Mouse (Mus musculus) T-helper 17 cell (primary cell): ENCODE results near the gene Bri3bp.
"Not testable (repeated sequence)": the region's sequence is repeated elsewhere in the genome, so short reads cannot be mapped to it uniquely, and the experiment has no call there.

Source experiments
- in situ Hi-C, 2 experiments: fragments of 300-600 bp; cut with MboI, MseI; formaldehyde crosslinking; loops; 1 replicate in 1 of 2; 2 replicates in 1 of 2; pipeline ENCODE4 v1.15.1; 2025; ENCODE audit warnings: high pct_unique_total_duplicates in 2 of 2

The Bri3bp gene

DNA sequence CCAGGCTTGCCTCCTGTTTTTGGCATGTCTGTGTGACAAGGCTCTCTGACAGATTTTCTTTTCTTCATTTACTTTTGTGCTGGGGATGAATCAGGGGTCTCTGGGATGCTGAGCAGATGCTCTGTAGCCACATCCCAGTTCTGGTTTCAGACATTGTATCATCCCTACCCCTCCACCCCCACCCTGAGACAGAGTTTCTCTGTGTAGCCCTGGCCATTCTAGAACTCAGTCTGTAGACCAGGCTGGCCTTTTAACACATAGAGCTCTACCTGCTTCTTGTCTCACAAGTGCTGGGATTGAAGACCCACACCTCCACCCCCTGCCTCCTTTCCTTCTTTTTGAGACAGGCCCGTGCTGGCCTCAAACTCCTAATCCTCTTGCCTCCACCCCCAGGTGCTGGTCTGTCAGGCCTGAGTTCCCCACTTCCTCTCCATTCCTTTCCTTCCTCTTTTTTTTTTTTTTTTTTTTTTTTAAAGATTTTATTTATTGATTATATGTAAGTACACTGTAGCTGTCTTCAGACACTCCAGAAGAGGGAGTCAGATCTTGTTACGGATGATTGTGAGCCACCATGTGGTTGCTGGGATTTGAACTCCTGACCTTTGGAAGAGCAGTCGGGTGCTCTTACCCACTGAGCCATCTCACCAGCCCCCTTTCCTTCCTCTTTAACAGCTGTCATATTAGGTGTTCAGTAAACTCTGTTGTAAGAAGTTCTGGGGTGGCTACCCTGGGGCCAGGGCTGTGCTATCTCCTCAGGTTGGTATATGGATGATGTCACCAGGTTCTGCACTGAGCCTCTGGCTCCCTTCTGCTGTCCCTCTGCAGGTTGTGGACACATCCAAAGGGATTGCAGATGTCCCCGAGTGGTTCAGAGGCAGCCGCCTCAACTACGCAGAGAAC, 42.6 kb downstream of the Bri3bp start:
- in situ Hi-C loops = no loop called here

DNA sequence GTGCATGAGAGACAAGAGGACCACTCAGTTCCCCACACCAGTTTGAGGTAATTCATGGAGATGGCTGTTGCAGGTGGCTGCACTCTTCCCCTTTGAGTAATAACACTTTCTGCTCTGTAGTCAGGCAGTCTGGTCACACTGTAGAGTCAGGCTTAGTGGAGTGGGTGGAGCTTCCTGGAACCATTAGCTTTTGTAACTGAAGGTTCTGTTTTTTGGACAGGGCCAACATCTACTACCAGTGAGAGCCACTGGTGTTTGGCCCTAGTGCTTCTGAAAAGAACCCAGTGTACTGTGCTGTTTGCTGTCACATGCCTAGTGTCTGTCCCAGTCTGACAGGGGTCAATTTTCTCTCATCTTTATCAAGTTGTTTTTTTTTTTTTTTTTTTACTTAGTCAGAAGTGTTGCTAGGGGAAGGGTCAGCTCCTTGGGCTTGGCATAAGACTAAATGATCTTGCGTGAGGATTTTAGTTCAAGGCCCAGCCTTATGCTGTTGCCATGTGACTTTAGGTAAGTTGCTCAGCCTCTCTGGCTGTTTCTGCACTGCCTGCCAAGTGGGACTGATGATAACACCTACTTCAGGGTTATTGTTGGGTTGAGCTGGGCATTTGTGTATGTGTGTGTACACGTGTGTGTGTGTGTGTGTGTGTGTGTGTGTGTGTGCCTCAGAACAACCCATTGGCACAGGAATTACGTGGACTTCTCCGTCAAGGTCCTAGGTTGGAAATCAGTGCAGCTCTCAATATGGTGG, 43.8 kb downstream of the Bri3bp start:
- in situ Hi-C loops = no loop called here

DNA sequence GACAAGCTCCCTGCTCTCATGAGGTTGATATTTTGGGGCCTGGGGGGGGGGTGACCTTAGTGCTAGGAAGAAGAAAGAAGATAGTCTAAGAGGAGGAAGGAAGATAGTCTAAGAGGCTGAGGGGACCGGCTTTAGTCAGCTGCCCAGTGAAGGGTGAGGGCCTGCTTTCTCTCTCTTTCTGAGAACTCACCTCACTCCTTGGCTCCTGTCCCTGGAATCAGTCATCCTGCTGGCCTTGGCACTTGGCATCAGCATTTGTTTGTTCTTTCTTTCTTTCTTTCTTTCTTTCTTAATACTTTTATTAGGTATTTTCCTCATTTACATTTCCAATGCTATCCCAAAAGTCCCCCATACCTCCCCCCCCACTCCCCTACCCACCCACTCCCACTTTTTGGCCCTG, 44.7 kb downstream of the Bri3bp start:
- in situ Hi-C loops = no loop called here

DNA sequence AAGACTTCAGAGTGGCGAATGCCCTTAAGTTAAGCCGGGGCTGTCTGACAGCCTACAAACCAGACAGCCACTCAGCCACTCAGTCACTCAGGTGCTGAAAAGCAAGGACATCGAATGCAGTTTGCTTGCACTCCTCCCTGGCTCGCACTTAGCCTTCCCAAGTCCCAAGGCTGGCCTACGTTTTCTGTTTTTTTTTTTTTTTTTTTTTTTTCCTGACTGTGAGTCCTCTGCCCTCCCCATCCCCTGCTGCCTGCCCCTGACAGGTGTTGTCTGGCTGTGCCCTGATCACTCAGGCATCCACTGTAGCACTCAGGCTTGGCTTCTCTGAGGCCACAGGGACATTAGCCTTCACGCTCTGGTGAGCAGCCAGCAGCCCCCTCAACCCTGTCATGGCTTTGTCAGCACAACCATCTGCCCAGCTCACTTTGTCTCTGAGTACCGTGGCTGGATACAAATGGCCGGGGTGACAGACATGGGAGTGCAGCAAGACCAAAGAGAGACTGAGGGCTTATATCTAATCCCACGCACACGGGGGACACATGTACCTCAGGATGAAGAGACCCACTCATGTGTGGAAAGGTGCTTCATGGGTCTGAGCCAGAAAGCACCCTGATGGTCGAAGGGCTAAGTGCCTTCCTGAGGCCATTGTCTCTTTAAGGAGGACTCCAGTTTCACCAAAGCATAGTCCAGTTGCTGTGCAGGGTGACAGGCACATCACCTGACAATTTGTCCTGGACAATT, 46.2 kb downstream of the Bri3bp start:
- in situ Hi-C loops = no loop called here

DNA sequence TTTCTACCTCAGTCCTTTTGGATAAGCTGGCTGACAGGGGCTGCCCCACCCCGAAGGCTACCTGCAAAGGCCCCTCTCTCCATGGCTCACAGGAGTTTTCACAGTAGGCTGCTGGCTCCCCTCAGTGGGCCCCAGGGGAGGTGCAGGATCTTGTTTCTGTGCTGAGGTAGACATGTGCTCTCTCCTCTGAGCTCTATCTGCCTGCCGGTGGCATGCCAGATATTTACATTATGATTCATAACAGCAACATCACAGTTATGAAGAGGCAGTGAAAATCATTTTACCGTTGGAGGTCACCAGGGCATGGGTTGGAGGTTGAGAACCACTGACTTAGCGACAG, 46.7 kb downstream of the Bri3bp start:
- in situ Hi-C loops = no loop called here

DNA sequence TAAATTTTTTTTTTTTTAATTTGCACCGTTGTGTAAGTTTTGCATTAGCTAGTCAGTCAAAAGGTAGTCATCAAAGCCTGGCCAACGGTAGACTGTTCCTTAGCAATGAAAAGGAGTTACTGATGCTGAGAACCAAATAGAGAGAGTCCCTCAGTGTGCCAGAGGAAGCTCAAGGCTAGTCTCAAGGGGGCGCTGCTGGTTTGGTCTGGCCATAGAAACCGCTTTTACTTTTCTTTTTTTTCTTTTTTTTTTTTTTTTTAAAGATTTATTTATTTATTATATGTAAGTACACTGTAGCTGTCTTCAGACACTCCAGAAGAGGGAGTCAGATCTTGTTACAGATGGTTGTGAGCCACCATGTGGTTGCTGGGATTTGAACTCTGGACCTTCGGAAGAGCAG, 47.6 kb downstream of the Bri3bp start:
- in situ Hi-C loops = not testable (repeated sequence)

DNA sequence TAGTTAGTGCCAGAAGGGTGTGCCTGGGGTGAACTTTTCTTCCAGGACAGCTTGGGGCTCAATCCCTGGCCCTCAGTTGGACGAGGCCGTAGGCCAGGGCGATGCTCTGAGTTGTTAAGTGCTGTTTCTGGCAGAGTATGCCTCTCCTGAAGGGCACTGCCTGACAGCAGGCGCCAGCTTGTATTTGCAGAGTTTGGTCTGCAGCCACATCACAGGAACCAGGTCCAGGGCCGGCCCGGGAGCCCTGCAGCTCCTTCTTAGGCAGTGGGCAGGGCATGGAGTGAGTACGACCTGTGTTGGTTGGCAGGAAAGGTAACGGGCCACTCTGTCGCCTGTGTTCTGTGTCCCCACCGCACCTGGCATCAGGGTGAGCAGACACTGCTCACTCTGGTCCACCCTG, 49.7 kb downstream of the Bri3bp start:
- in situ Hi-C loops = no loop called here

DNA sequence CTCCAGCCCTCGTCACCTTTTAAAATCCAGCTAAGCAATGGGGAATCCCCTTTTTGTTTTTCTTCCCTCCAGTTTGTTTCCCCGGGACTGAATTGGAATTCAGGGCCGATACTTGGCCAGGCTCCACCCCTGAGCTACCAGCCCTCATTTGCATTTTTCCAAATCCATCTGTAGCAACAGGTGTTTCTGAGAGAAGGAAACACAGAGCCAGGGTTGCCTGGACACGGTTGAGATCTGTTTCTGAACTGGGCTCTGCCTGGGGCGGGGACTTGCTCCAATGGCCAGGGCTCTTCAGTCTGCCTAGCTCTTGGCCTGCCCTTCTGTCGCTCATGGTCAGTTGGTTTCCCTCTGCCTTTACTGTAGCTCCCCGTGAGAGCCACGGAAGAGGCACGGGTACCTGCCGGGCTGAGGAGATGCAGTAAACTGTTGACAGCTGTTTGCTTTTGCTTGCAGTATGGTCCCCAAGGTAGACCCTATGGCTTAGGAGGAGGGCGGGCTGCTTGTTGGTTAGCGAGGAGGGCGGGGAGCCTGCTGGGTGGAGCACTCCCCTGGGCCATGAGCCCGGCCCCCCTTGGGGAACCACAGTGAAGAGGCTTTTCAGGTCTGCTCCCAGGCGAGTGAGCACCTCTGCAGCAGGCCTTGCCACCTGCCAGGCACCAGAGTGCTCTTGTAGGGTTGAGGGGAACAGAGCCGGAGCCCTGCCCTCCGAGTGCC, 51.2 kb downstream of the Bri3bp start:
- in situ Hi-C loops = no loop called here

DNA sequence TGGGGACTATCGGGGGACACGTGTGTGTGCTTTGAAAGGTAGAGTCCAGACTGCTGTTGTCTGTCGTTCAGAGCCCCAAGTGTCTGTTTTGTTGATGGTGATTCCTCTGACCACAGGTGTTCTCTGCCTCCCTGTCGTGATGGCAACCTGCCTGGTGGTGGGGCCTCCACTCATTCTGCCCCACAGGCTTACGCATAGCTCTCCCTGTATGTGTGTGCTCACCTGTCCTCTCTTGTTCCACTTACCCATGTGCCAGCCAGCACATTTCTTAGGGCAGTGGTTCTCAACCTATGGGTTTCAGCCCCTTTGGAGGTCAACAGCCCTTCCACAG, 51.7 kb downstream of the Bri3bp start:
- in situ Hi-C loops = no loop called here

DNA sequence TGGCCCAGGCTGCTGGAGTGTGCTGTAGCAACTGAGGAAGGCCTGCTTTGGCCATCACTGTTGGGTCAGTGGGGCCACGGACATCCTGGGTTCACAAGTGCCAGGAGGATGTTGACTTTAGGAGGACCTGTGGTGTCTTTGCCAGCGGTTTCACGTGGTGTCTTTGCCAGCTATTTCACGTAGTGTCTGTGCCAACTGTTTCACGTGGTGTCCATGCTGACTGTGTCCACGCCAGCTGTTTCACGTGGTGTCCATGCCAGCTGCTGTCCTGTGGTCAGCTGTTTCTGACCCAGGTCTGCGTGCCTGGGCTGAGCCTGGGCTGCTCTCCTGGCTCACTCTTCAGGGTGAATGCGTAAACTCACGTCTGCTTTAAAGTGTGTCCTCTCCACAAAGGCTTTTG, 54.3 kb downstream of the Bri3bp start:
- in situ Hi-C loops = no loop called here

DNA sequence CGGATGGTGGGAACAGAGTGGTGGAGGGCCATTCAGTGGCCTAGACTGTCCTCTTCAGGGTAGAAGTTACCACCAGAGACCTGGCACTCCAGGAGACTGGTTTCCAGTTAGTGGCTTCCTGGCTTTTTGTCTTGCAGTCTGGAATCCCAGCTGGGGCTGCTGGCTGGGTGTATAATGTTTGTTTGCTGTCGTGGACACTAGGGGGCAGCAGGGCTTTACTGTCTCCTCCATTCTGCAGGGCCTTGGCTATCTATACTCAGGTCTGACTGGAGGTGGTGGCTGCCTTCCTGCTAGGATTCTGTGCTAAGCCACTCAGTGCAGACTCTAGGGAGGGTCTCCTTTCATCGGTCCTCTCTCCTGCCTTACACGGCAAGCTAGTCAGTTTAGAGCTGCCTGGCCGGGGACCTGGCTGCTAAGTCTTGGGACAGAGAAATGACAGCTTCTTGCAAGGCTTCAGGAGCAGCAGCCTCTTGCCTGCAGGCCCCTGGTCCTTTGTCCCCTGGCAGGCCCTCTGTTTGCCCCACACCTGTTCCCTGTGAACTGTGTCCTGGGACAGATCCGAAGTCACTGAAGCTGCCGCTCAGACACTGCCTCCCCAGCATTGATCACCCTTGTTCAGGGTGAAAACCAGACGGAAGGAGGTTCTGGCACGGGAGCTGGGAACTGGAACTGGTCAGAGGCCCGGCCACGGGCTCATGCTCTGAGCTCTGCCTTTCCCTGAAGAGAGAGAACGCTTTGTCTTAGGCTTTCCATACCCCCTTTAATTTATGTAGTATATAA, 56.6 kb downstream of the Bri3bp start:
- in situ Hi-C loops = no loop called here

DNA sequence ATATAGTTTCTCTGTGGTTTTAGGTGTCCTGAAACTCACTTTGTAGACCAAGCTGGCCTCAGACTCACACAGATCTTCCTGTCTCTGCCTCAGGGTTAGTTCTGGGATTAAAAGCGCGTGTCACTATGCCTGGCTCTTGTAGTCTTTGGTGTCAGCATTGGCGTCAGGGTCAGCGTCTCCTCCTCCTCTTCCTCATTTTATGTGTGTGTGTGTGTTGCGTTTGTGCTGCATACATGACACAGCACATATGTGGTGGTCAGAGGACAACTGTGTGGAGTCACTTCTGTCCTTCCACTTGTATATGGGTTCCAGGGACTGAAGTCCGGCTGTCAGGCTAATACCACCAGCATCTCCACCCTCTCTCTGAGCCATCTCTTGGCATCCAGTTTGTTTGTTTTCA, 60.1 kb downstream of the Bri3bp start:
- in situ Hi-C loops = no loop called here

DNA sequence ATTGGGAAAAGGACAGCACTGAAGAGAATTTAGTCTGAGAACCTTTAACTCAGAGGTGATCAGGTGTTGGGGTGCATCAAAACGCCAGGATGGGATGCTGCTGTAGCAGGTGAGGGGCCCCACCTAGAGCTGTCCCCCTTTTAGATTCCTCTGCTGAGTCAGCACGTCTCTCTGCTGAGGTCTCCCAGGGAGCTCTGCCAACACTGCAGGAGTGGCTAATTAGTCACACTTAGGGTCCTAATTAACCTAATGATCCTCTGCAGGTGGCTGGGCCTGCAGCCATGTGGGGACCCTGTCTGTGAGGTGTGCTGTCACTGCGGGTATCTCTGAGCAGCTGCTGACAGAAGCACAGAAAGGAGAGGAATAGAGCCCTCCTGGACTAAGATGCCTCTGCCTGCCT, 60.8 kb downstream of the Bri3bp start:
- in situ Hi-C loops = no loop called here

DNA sequence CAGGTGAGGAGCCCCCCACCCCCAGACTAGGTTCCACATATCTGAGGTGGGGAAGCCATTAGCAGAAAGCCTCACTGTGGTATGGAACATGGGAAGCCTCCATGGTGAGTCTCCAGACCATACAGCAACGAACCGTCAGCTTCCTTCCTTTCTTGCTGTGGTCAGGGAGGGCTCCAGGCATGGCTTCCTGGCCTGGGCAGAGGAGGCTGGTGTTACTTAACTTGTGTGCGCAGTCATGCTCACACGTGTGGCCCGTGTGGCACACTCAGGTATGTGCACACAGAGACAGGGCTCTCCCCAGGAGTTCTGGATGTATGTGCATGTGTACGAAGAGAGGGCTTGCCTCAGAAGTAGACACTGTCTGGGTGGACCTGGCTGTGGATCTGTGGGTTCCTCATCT, 62.3 kb downstream of the Bri3bp start:
- in situ Hi-C loops = no loop called here

DNA sequence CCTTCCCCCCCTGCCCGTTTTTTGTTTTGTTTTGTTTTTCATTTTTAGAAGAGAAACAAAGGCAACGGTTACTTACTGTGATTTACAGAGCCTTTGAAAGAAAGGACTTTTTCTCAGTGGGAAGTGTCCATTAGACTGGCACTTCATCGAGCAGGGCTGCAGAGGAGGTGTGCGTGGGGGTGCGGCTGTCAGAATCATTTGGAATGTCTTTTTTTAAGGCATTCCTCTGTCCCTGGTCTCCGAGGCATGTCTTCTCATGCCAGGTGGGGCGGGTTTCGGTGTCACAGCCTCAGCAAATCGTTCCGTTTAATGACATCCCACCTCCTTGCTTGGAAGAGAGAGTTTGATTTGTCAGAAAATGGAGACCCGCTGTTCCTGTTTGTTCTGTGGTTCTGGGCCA, 63.3 kb downstream of the Bri3bp start:
- in situ Hi-C loops = no loop called here

DNA sequence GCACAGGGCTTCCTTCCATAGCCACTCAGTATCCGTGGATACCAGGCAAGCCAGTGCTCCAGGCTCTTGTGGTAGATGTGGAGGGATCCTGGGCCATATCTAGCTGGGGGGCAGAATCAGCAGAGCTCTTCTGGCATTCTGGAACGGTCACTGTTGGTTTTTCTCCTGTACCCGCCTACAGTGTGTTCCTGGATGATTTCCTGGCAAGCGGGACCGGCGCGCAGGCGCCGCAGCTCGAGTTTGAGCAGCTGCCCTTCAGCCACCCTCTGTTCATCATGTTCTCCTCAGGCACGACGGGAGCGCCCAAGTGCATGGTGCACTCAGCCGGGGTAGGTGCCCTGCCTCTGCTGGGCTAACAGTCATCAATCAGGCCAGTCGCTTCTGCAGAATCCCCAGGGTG, 64.6 kb downstream of the Bri3bp start:
- in situ Hi-C loops = no loop called here

DNA sequence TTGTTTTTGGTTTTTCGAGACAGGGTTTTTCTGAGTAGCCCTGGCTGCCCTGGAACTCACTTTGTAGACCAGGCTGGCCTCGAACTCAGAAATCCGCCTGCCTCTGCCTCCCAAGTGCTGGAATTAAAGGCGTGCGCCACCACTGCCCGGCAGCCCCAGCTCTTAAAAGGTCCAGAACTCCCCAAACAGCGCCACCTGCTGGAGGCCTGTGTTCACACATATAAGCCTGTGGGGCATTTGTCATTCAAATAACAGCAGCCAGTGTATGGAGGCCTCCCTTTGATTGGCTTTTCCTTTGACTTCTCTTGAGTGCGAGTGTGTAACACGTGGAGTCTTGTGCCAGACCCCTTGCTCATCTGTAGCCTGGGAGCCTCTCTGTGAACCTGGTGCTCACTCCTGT, 66.2 kb downstream of the Bri3bp start:
- in situ Hi-C loops = no loop called here

DNA sequence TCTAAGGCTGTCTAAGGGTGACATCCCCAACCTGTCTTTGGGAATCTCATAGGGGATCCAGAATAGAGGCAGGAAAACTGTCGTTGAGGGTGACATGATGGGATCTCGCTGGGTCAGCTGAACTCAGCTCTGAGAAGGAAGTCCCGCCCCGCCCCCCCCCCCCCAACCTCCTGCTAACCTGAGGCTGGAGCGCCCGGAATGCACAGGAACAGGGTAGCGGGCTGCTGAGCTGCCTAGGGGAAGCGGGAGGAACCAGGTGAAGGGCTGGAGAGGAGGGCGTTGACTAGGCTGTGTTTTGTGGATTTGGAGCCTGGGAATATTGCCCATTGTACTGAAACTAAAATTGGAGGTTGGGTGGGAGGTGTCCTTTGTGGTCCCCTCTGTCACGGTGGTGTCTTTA, 66.6 kb downstream of the Bri3bp start:
- in situ Hi-C loops = no loop called here

DNA sequence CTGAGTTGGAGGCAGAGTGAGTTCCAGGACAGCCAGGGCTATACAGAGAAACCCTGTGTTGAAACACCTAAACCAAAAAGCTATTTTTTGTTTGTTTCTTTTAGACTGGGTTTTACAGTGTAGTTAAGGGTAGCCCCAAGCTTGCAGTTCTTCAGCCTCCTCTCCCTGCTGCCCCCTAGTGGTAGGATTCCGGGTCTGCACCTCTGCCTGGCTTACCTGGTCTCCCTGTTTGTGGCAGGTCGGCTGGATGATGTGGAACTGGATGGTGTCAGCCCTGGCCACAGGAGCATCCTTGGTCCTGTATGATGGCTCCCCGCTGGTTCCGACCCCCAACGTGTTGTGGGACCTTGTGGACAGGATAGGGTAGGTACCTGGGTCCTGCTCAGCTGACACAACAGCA, 68.2 kb downstream of the Bri3bp start:
- in situ Hi-C loops = no loop called here
